Mouse (Mus musculus) embryonic facial prominence, embryonic 11.5 days (tissue): Measurements from ENCODE around the gene Gabpb2. TPM values are rescaled to one million over a fixed set of nuclear protein-coding genes. Genes with fewer than 3 reads are reported as not detected.
"Not testable (repeated sequence)": the region's sequence is repeated elsewhere in the genome, so short reads cannot be mapped to it uniquely, and the experiment has no call there.

ENCODE experiments used
- ATAC-seq: fragments of 200-750 bp; cut with Nextera tagmentation; replicated peaks from 2 replicates; pipeline ENCODE4 v1.8.0; 2017; ENCODE audit warnings: low read depth; ENCODE audit not compliant: insufficient number of reproducible peaks, low FRiP score, low TSS enrichment
- DNase-seq: peaks from one replicate; pipeline ENCODE4 v3.0.0-alpha.2; 2015; ENCODE audit warnings: low spot score
- H3K27ac ChIP-seq: fragments of 300-500 bp; sonication (generic); replicated peaks from 2 replicates; pipeline ENCODE4 v1.5.1; 2014; ENCODE audit warnings: mild to moderate bottlenecking, low read depth, low read length, control low read depth
- H3K27me3 ChIP-seq: fragments of 300-500 bp; sonication (generic); 2 replicates; pipeline ENCODE4 v1.6.1; 2014; ENCODE audit warnings: mild to moderate bottlenecking, low read length, moderate library complexity, mixed read lengths; ENCODE audit not compliant: control insufficient read depth, insufficient read depth
- H3K36me3 ChIP-seq: fragments of 300-500 bp; sonication (generic); replicated peaks from 2 replicates; pipeline ENCODE4 v1.6.1; 2014; ENCODE audit warnings: low read depth, mild to moderate bottlenecking, low read length, moderate library complexity, mixed read lengths; ENCODE audit not compliant: control insufficient read depth, insufficient read depth
- H3K4me1 ChIP-seq: fragments of 300-500 bp; sonication (generic); 2 replicates; pipeline ENCODE4 v1.6.1; 2014; ENCODE audit warnings: low read length, mixed read lengths; ENCODE audit not compliant: control insufficient read depth, insufficient read depth
- H3K4me2 ChIP-seq: fragments of 300-500 bp; sonication (generic); 2 replicates; pipeline ENCODE4 v1.6.1; 2014; ENCODE audit warnings: low read depth, mild to moderate bottlenecking, control low read depth, low read length, moderate library complexity
- H3K4me3 ChIP-seq: fragments of 300-500 bp; sonication (generic); 2 replicates; pipeline ENCODE4 v1.5.1; 2014; ENCODE audit warnings: low read depth, low read length, control low read depth
- H3K9ac ChIP-seq: fragments of 300-500 bp; sonication (generic); replicated peaks from 2 replicates; pipeline ENCODE4 v1.6.1; 2014; ENCODE audit warnings: mild to moderate bottlenecking, control low read depth, low read length
- H3K9me3 ChIP-seq: fragments of 300-500 bp; sonication (generic); replicated peaks from 2 replicates; pipeline ENCODE4 v1.6.1; 2016; ENCODE audit warnings: mild to moderate bottlenecking, low read length, inconsistent platforms, mixed read lengths; ENCODE audit not compliant: control insufficient read depth
- WGBS: fragments of 180-500 bp; shearing (Covaris S2); extraction: QIAGEN DNeasy Blood & Tissue Kit; methylation state at CpG from one replicate; pipeline ENCODE4 v1.1.7; 2014; 5-methylcytosine and 5-hydroxymethylcytosine counted together
- polyA plus RNA-seq: library from polyadenylated mRNA; unstranded; fragments of >200 nt; fragmentation: Nextera tagmentation; extraction: Ambion mirVana; gene quantifications from 2 replicates; pipeline ENCODE4 v1.2.1, GENCODE M21; 2014

Gabpb2 gene
- polyA plus RNA-seq, 1 experiment from 2014 or later, result 6.7 TPM

GRCm38 (mm10) chr3:95216655-95217254 is 961 bp downstream of the Gabpb2 start:
- Histone ChIP-seq H3K27ac (peak overlapping the region; percentile 96; the same call in 1 of the 2 replicates), H3K9ac (peak overlapping the region; percentile 88), H3K4me1 (no peaks in the 10 kb centered on the region), H3K4me3 (peak overlapping the region; percentile 70), H3K27me3 (no peaks in the 10 kb centered on the region), H3K9me3 (no peaks in the 10 kb centered on the region), H3K36me3 (no peaks in the 10 kb centered on the region; the same call in none of the 2 replicates), H3K4me2 (peak overlapping the region; percentile 38)
- DNase-seq (no peak), ATAC-seq (peak; percentile 61; the same call in 1 of the 2 replicates)
- 23% methylated on average over 4 of the region's 4 CpGs for WGBS

- WGBS, result 100% methylated on average over 1 of the region's 1 CpGs
These were observed 4.1 kb downstream of the Gabpb2 start for GRCm38 (mm10) chr3:95213609-95213975.

GRCm38 (mm10) chr3:95212889-95213608 is 4.7 kb downstream of the Gabpb2 start:
- not testable (repeated sequence) for H3K36me3 ChIP-seq, ATAC-seq, H3K4me3 ChIP-seq, H3K9ac ChIP-seq, H3K27me3 ChIP-seq, DNase-seq, H3K4me1 ChIP-seq, H3K4me2 ChIP-seq, H3K9me3 ChIP-seq, H3K27ac ChIP-seq
- 95% methylated on average over 7 of the region's 10 CpGs for WGBS

More at GRCm38 (mm10) chr3:95213609-95213975, 4.1 kb downstream of the Gabpb2 start:
- DNase-seq (no peak), ATAC-seq (no peak)
- Histone ChIP-seq H3K9ac (no peak overlapping the region), H3K27ac (no peak overlapping the region), H3K4me1 (no peaks in the 10 kb centered on the region), H3K27me3 (no peaks in the 10 kb centered on the region), H3K36me3 (no peaks in the 10 kb centered on the region), H3K4me2 (no peak overlapping the region), H3K9me3 (no peaks in the 10 kb centered on the region), H3K4me3 (no peak overlapping the region)

GRCm38 (mm10) chr3:95210585-95210984 is 7.1 kb downstream of the Gabpb2 start:
- WGBS, result 90% methylated on average over 2 of the region's 2 CpGs
- H3K4me3 ChIP-seq, result no peak overlapping the region
- ATAC-seq (no peak), DNase-seq (no peak)
- H3K9me3 ChIP-seq, result no peaks in the 10 kb centered on the region
- H3K4me1 ChIP-seq, result no peaks in the 10 kb centered on the region
- no peaks in the 10 kb centered on the region for H3K27me3 ChIP-seq
- H3K4me2 ChIP-seq, result no peak overlapping the region
- H3K9ac ChIP-seq, result no peak overlapping the region
- no peaks in the 10 kb centered on the region for H3K36me3 ChIP-seq
- no peak overlapping the region for H3K27ac ChIP-seq

GRCm38 (mm10) chr3:95208286-95208685 is 9.4 kb downstream of the Gabpb2 start:
- no peak overlapping the region for H3K9ac ChIP-seq
- no peaks in the 10 kb centered on the region for H3K9me3 ChIP-seq
- H3K4me3 ChIP-seq, result no peak overlapping the region
- DNase-seq (no peak), ATAC-seq (no peak)
- 92% methylated on average over 4 of the region's 4 CpGs for WGBS
- no peaks in the 10 kb centered on the region for H3K4me1 ChIP-seq
- no peak overlapping the region for H3K27ac ChIP-seq
- no peak overlapping the region for H3K4me2 ChIP-seq
- peaks cover 4% of the 10 kb centered on the region for H3K36me3 ChIP-seq
- H3K27me3 ChIP-seq, result no peaks in the 10 kb centered on the region

GRCm38 (mm10) chr3:95203880-95204279 is 13.8 kb downstream of the Gabpb2 start:
- DNase-seq, result no peak
- ATAC-seq, result no peak
- H3K4me2 ChIP-seq, result no peak overlapping the region
- no peaks in the 10 kb centered on the region for H3K4me1 ChIP-seq
- WGBS, result 90% methylated on average over 6 of the region's 6 CpGs
- H3K4me3 ChIP-seq, result no peak overlapping the region
- H3K9ac ChIP-seq, result no peak overlapping the region
- no peaks in the 10 kb centered on the region for H3K27me3 ChIP-seq
- H3K9me3 ChIP-seq, result no peaks in the 10 kb centered on the region
- H3K36me3 ChIP-seq, result peaks cover 14% of the 10 kb centered on the region
- no peak overlapping the region for H3K27ac ChIP-seq

GRCm38 (mm10) chr3:95200562-95200961 is 17.2 kb downstream of the Gabpb2 start:
- no peaks in the 10 kb centered on the region for H3K9me3 ChIP-seq
- H3K4me1 ChIP-seq, result no peaks in the 10 kb centered on the region
- ATAC-seq (no peak), DNase-seq (no peak)
- H3K27me3 ChIP-seq, result no peaks in the 10 kb centered on the region
- no peak overlapping the region for H3K27ac ChIP-seq
- H3K4me3 ChIP-seq, result no peak overlapping the region
- H3K4me2 ChIP-seq, result no peak overlapping the region
- no peak overlapping the region for H3K9ac ChIP-seq
- WGBS, result 75% methylated on average over 2 of the region's 2 CpGs
- peaks cover 14% of the 10 kb centered on the region for H3K36me3 ChIP-seq

GRCm38 (mm10) chr3:95200132-95200531 is 17.6 kb downstream of the Gabpb2 start:
- Histone ChIP-seq H3K4me2 (no peak overlapping the region), H3K4me3 (no peak overlapping the region), H3K4me1 (no peaks in the 10 kb centered on the region), H3K9ac (no peak overlapping the region), H3K36me3 (peaks cover 14% of the 10 kb centered on the region), H3K27ac (no peak overlapping the region), H3K9me3 (no peaks in the 10 kb centered on the region), H3K27me3 (no peaks in the 10 kb centered on the region)
- no peak for ATAC-seq
- 81% methylated on average over 7 of the region's 7 CpGs for WGBS
- DNase-seq, result no peak
